Mouse (Mus musculus) heart, embryonic 16.5 days (tissue): ENCODE data around the gene Prg3. TPM values are rescaled to one million over a fixed set of nuclear protein-coding genes. Genes with fewer than 3 reads are reported as not detected.
A peak's percentile ranks its signal among the peaks of the same experiment; 100 is the strongest.

Source experiments
- ATAC-seq: fragments of 200-750 bp; cut with Nextera tagmentation; replicated peaks from 2 replicates; pipeline ENCODE4 v1.8.0; 2017; ENCODE audit warnings: moderate number of reproducible peaks; ENCODE audit not compliant: insufficient read depth, low FRiP score; ENCODE audit errors: extremely low read depth
- H3K27ac ChIP-seq: fragments of 300-500 bp; sonication (generic); 2 replicates; pipeline ENCODE4 v1.5.1; 2014; ENCODE audit warnings: mild to moderate bottlenecking, low read length, control low read depth, moderate library complexity
- H3K27me3 ChIP-seq: fragments of 300-500 bp; sonication (generic); 2 replicates; pipeline ENCODE4 v1.6.1; 2014; ENCODE audit warnings: low read length, mixed read lengths; ENCODE audit not compliant: control insufficient read depth, insufficient read depth
- H3K36me3 ChIP-seq: fragments of 300-500 bp; sonication (generic); 2 replicates; pipeline ENCODE4 v1.6.1; 2014; ENCODE audit not compliant: control insufficient read depth, insufficient read depth
- H3K4me1 ChIP-seq: fragments of 300-500 bp; sonication (generic); 2 replicates; pipeline ENCODE4 v1.6.1; 2014; ENCODE audit warnings: low read length, mixed read lengths; ENCODE audit not compliant: control insufficient read depth, insufficient read depth
- H3K4me2 ChIP-seq: fragments of 300-500 bp; sonication (generic); 2 replicates; pipeline ENCODE4 v1.6.1; 2014; ENCODE audit warnings: low read depth, mild to moderate bottlenecking, control low read depth, low read length
- H3K4me3 ChIP-seq: fragments of 300-500 bp; sonication (generic); 2 replicates; pipeline ENCODE4 v1.5.1; 2014; ENCODE audit warnings: mild to moderate bottlenecking, control low read depth, low read length
- H3K9ac ChIP-seq: fragments of 300-500 bp; sonication (generic); 2 replicates; pipeline ENCODE4 v1.6.1; 2014; ENCODE audit warnings: low read length, control low read depth
- H3K9me3 ChIP-seq: fragments of 300-500 bp; sonication (generic); replicated peaks from 2 replicates; pipeline ENCODE4 v1.6.1; 2016; ENCODE audit warnings: low read length; ENCODE audit not compliant: control insufficient read depth
- WGBS: fragments of 180-500 bp; shearing (Covaris S2); extraction: QIAGEN DNeasy Blood & Tissue Kit; methylation state at CpG from one replicate; pipeline ENCODE4 v1.1.7; 2014; 5-methylcytosine and 5-hydroxymethylcytosine counted together
- polyA plus RNA-seq: library from polyadenylated mRNA; unstranded; fragments of >200 nt; fragmentation: Nextera tagmentation; extraction: Ambion mirVana; gene quantifications from 2 replicates; pipeline ENCODE4 v1.2.1, GENCODE M21; 2015

The Prg3 gene
- polyA plus RNA-seq, 1 experiment from 2014 or later, result 0.34 TPM

DNA sequence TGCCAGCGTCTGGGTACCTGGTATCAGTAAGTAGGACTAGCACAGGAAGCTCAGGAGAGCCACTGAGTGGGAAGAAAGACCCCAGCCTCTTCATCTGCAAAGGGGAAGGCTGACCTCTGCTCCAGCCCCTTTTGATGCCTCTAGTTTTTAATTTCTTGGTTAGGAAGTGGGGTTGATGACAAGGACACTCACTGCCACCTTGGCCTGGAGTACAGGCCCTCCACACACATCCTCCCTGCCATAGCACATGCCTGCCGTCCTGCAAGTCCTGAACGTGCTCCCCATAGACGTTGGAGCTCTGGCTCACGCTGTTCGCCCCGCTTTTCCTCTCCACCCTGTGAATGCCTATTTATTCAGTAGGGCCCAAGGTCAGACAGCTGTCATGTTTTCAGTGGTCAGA, 18.6 kb downstream of the Prg3 start:
- Histone ChIP-seq H3K27me3 (no peaks in the 10 kb centered on the region), H3K4me2 (no peak overlapping the region), H3K9me3 (no peaks in the 10 kb centered on the region), H3K36me3 (no peaks in the 10 kb centered on the region), H3K9ac (no peak overlapping the region), H3K27ac (no peak overlapping the region), H3K4me1 (peaks cover 4% of the 10 kb centered on the region; the same call in 1 of the 2 replicates), H3K4me3 (no peak overlapping the region)
- WGBS, result 61% methylated on average over 7 of the region's 7 CpGs
- ATAC-seq, result no peak

DNA sequence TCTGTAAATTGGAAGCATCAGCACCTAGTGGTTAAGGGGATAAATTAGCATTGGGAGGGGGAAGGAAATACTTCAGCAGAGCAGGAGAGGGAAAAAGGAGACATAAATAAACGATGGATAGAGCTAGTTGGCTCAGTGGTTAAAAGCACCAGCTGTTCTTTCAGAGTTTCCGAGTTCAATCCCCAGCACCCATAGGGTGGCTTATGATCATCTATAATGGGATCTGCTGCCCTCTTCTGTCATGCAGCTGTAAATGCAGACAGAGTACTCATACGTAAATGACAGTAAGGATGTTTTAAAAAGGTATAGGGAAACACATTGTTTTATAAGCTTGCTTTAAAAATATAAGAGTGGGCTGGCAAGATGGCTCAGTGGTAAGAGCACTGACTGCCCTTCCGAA, 19.7 kb downstream of the Prg3 start:
- Histone ChIP-seq H3K4me3 (no peak overlapping the region), H3K9me3 (no peaks in the 10 kb centered on the region), H3K4me2 (no peak overlapping the region), H3K9ac (no peak overlapping the region), H3K4me1 (peaks cover 14% of the 10 kb centered on the region), H3K27me3 (no peaks in the 10 kb centered on the region), H3K27ac (no peak overlapping the region), H3K36me3 (no peaks in the 10 kb centered on the region)
- WGBS, result 27% methylated on average over 4 of the region's 4 CpGs
- ATAC-seq, result no peak

DNA sequence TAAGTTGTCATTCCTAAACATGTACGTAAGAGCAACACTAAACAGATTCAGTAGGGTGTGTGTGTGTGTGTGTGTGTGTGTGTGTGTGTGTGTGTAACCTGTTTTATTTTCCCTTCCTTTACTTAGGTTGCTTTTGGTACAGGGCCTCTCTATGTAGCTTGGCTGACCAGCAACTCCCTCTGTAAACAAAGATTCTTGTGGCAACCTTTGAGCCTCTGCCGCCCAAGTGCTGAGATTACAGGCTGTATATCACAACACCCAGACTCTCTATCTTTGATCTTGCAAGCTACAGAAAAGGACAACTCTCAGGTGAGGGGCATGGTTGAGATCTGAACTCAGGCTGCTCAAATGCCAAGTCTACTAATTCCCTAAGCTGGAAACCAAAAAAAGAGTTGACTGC, 21.2 kb downstream of the Prg3 start:
- Histone ChIP-seq H3K4me2 (no peak overlapping the region), H3K27ac (no peak overlapping the region), H3K4me3 (no peak overlapping the region), H3K36me3 (no peaks in the 10 kb centered on the region), H3K4me1 (peaks cover 16% of the 10 kb centered on the region), H3K9ac (no peak overlapping the region), H3K9me3 (no peaks in the 10 kb centered on the region), H3K27me3 (no peaks in the 10 kb centered on the region)
- WGBS, result 79% methylated on average over 2 of the region's 2 CpGs
- ATAC-seq, result no peak

DNA sequence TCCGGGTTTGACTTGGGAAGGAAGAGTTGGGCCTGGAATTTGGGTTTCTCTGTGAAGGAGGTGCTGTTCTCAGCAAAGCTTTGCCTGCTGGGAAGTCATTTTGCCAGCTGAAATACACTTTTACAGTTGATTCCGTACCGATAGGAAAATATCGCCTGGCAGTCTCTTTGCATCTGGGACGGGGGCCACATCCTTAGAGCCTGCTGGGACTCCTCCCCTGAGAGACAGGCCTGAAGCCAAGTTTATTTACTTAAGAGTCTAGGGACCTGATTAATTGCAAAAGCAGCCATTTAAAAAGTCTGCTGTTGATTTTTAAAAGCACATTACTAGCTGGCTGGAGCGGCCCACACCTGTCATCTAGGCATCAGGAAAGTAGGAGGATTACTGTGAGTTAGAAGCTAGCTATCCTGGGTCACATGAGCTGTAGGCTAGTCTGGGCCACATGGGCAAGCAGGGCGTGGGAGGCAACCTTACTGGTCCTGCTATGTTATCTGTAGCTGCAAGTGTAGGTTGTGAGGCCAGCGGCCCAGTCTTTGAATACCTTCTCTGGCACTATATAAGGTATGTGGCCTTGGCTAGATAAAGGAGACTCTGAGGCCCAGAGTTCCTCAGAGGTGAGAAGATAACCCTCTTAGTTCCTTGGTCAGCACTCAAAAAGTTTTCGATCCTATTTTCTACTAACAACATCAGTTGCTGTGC, 24.0 kb downstream of the Prg3 start:
- Histone ChIP-seq H3K9me3 (no peaks in the 10 kb centered on the region), H3K4me3 (no peak overlapping the region), H3K27ac (peak overlapping the region; percentile 11; the same call in 1 of the 2 replicates), H3K4me1 (peaks cover 16% of the 10 kb centered on the region), H3K4me2 (no peak overlapping the region), H3K9ac (no peak overlapping the region), H3K36me3 (no peaks in the 10 kb centered on the region), H3K27me3 (no peaks in the 10 kb centered on the region)
- 37% methylated on average over 9 of the region's 9 CpGs for WGBS
- 0 out of 2 replicates have a peak, but pooled peaks have one; percentile 29 for ATAC-seq

DNA sequence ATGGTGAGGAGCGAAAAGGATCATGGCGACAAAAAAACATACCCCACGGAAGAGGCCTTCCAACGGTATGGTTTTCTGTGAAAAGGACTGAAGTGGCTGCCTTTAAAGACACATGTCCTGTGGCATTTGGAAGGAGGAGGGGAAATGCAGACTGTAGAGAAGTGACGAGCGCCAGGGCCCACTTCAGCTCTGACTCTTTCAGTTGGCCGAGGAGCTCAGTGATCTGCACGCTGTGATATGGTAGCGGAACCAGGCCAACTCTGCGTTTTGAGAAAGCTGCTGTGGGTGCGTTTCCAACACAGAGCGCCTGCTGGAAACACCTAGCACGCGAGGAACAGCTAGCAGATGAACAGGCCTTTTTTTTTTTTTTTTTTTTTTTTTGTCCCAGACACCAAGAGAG, 24.7 kb downstream of the Prg3 start:
- Histone ChIP-seq H3K4me2 (no peak overlapping the region), H3K27me3 (no peaks in the 10 kb centered on the region), H3K4me1 (peaks cover 16% of the 10 kb centered on the region), H3K9ac (no peak overlapping the region), H3K36me3 (no peaks in the 10 kb centered on the region), H3K27ac (no peak overlapping the region), H3K4me3 (no peak overlapping the region), H3K9me3 (no peaks in the 10 kb centered on the region)
- 51% methylated on average over 14 of the region's 14 CpGs for WGBS
- peak; percentile 37; the same call in 1 of the 2 replicates for ATAC-seq

DNA sequence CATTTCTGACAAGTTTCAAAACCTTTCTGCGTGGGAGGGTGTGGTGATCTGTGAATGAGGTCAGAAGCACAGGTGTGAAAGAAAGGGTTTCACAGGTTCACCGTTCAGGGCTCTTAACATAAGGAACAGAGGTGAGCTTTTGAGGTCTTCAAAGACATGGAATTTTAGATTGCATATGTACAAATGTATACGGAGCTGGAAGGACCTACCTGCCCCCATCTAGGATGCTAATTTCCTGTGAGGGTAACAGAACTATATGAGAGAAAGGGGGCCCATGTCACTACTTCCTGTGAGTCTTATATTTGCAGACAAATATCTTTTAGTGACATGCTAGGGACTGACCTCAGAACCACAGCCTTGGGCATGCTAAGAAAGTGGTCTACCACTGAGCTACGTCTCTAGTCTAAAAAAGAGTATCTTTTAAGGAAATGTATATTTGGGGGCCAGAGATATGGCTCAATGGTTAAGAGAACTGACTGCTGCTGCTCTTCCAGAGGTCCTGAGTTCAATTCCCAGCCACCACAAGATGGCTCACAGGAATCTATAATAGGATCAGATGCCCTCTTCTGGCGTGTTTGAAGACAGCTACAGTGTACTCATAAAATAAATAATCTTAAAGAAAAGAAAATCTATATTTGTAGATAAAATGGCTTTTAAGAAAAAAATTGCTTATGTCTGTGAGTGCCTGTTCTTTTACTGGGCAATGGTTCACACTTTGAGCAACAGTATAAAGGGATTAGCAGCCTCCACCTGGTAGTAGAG, 26.0 kb downstream of the Prg3 start:
- Histone ChIP-seq H3K27ac (no peak overlapping the region), H3K4me3 (no peak overlapping the region)

DNA sequence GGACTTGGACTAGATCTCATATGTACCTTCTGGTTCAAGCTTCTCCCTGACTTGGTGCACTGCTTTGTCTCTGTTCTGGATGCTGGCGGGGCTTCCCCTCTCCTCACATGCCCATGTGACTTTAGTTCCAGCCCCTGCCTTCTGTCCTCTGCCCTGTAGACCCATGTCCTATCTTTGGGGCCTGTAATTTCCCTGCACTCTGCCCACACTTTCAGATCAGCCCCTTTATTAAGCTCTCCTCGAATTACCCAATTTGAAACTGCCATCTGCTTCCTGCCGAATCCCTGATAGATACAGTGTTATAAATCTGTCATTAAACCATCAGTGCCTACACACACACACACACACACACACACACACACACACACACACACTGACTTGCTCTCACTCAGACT, 26.6 kb downstream of the Prg3 start:
- Histone ChIP-seq H3K9ac (no peak overlapping the region), H3K4me1 (peaks cover 16% of the 10 kb centered on the region), H3K9me3 (no peaks in the 10 kb centered on the region), H3K4me2 (no peak overlapping the region), H3K4me3 (no peak overlapping the region), H3K27me3 (no peaks in the 10 kb centered on the region), H3K36me3 (no peaks in the 10 kb centered on the region), H3K27ac (no peak overlapping the region)
- ATAC-seq, result no peak
- WGBS, result 44% methylated on average over 3 of the region's 3 CpGs

More for the DNA sequence above, 26.0 kb downstream of the Prg3 start:
- no peak overlapping the region for H3K9ac ChIP-seq
- no peak overlapping the region for H3K4me2 ChIP-seq
- 81% methylated on average over 5 of the region's 5 CpGs for WGBS
- no peaks in the 10 kb centered on the region for H3K36me3 ChIP-seq
- H3K27me3 ChIP-seq, result no peaks in the 10 kb centered on the region
- no peaks in the 10 kb centered on the region for H3K9me3 ChIP-seq
- ATAC-seq, result no peak
- peaks cover 16% of the 10 kb centered on the region for H3K4me1 ChIP-seq

DNA sequence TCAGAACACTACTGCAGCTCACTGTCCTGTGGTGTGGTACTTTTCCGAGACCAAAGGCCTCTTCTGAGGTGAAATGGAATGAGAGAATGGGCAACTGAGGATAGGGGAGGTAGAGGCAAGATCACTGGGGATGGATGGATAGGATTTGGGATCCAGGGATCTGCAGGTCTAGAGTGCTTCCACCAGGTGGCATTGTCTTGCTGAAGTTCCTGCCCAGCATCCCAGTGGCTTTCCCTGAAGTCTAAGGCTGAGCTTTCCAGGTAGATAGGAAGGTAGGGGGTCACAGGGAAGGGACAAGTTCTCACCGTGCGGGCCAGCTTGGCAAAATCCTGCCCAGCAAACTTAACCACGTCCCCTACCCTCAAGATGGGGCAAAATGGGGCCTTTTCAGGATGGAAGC, 34.0 kb downstream of the Prg3 start:
- 16% methylated on average over 4 of the region's 4 CpGs for WGBS
- Histone ChIP-seq H3K27me3 (no peaks in the 10 kb centered on the region; the same call in 1 of the 2 replicates), H3K4me1 (no peaks in the 10 kb centered on the region), H3K9ac (no peak overlapping the region), H3K9me3 (no peaks in the 10 kb centered on the region), H3K36me3 (no peaks in the 10 kb centered on the region), H3K4me2 (no peak overlapping the region), H3K4me3 (no peak overlapping the region), H3K27ac (no peak overlapping the region)
- ATAC-seq, result no peak

DNA sequence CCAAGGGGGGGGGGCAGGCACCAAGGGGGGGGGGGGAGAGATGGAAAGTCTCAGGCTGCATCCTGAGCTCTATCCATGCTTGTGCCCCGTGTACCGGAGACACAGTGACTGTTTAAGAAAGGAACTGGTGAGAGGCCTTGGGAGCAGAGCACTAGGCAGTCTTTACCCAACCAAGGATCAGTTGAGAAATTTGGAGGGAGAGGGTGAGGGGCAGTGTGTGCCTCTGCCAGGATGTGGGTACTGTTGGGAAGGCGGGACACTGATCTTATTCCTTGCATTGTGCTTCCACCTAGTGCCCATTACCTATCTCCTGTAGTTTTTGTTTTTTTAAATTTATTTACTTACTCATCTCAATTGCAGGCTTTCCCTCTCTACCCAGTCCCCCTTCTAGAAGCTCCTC, 38.2 kb downstream of the Prg3 start:
- Histone ChIP-seq H3K36me3 (no peaks in the 10 kb centered on the region), H3K9ac (no peak overlapping the region), H3K9me3 (no peaks in the 10 kb centered on the region), H3K4me1 (no peaks in the 10 kb centered on the region), H3K27ac (no peak overlapping the region), H3K4me3 (no peak overlapping the region), H3K27me3 (no peaks in the 10 kb centered on the region; the same call in 1 of the 2 replicates), H3K4me2 (no peak overlapping the region)
- ATAC-seq, result no peak
- 75% methylated on average over 3 of the region's 3 CpGs for WGBS
